Mouse (Mus musculus) testis, adult 2 months (tissue): Measurements from ENCODE around the gene Myrf. TPM values are rescaled to one million over a fixed set of nuclear protein-coding genes. Genes with fewer than 3 reads are reported as not detected.

Source experiments
- H3K27ac ChIP-seq: fragments of 200-500 bp; 2 replicates; pipeline ENCODE4 v1.5.1; 2012; ENCODE audit warnings: low read depth, low read length; ENCODE audit not compliant: control insufficient read depth, insufficient read depth
- H3K27me3 ChIP-seq: fragments of 200-500 bp; 2 replicates; pipeline ENCODE4 v1.6.1; 2012; ENCODE audit warnings: mild to moderate bottlenecking, low read length, moderate library complexity; ENCODE audit not compliant: control insufficient read depth, insufficient read depth
- H3K36me3 ChIP-seq: fragments of 200-500 bp; 2 replicates; pipeline ENCODE4 v1.6.1; 2012; ENCODE audit warnings: mild to moderate bottlenecking, low read length; ENCODE audit not compliant: control insufficient read depth, insufficient read depth
- H3K4me1 ChIP-seq: fragments of 200-500 bp; 2 replicates; pipeline ENCODE4 v1.6.1; 2012; ENCODE audit warnings: low read length; ENCODE audit not compliant: control insufficient read depth, insufficient read depth
- H3K4me3 ChIP-seq: fragments of 200-500 bp; 2 replicates; pipeline ENCODE4 v1.5.1; 2012; ENCODE audit warnings: low read depth, mild to moderate bottlenecking, low read length, moderate library complexity, mixed read lengths; ENCODE audit not compliant: control insufficient read depth
- CTCF ChIP-seq: fragments of 200-500 bp; IDR thresholded peaks from 2 replicates; pipeline ENCODE4 v1.5.1; 2012; ENCODE audit warnings: low read depth, mild to moderate bottlenecking, inconsistent platforms, low read length, moderate library complexity; ENCODE audit not compliant: control insufficient read depth, insufficient read depth, insufficient replicate concordance
- POLR2A ChIP-seq: fragments of 200-500 bp; IDR thresholded peaks from 2 replicates; pipeline ENCODE4 v1.6.1; 2012; ENCODE audit warnings: low read depth, mild to moderate bottlenecking, inconsistent platforms, low read length, moderate library complexity; ENCODE audit not compliant: control insufficient read depth
- polyA plus RNA-seq: library from polyadenylated mRNA; depleted of rRNA; stranded (reverse); fragments of >200 nt; gene quantifications from 2 replicates; pipeline ENCODE4 v1.2.3, GENCODE M21; 2012

Gene Myrf
- polyA plus RNA-seq, 1 experiment = 3.9 TPM

DNA sequence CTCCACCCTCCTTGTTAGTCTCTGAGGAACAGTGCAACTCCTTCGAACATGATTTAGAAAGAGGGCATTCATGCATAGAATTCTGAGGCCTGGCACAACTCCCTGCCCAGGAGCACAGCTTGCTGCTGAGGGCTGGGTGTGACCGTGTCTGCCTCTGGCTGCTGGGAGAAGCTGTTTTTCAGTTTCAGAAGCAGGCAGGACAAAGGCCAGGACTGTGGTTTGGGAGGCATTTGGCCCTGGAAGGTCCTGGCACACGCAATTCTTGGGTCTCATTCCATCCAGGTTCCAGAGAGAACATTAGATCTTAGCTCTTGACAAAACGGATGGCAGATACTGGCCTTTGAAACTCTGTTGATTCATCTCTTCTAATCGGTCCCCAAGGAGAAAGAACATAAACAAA is 45.3 kb downstream of the Myrf start:
- TF ChIP-seq POLR2A (no peak), CTCF (no peak)
- peaks cover 3% of the 10 kb centered on the region; the same call in 1 of the 2 replicates for H3K4me1 ChIP-seq
- no peaks in the 10 kb centered on the region for H3K36me3 ChIP-seq
- H3K27me3 ChIP-seq = no peaks in the 10 kb centered on the region
- H3K4me3 ChIP-seq = no peak overlapping the region
- H3K27ac ChIP-seq = no peak overlapping the region

DNA sequence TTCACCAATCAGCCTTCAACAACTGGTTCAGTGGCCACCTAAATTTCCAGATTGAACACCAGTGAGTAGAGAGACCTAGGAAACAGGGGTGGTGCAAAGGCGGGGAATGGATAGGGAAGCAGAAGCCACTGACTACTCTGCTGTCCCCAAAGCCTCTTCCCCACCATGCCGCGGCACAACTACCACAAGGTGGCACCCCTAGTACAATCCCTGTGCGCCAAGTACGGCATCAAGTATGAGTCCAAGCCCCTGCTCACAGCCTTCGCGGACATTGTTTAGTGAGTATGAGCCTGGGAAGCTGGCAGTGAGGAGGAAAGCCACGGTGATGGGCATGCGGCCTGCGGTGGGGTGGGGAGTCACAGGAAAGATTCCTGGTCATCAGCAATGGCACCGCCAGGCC is 46.2 kb downstream of the Myrf start:
- no peak overlapping the region for H3K4me3 ChIP-seq
- H3K27ac ChIP-seq = no peak overlapping the region
- no peaks in the 10 kb centered on the region for H3K36me3 ChIP-seq
- TF ChIP-seq POLR2A = no peak
- no peak for TF ChIP-seq CTCF
- H3K4me1 ChIP-seq = peaks cover 3% of the 10 kb centered on the region; the same call in 1 of the 2 replicates
- no peaks in the 10 kb centered on the region for H3K27me3 ChIP-seq

DNA sequence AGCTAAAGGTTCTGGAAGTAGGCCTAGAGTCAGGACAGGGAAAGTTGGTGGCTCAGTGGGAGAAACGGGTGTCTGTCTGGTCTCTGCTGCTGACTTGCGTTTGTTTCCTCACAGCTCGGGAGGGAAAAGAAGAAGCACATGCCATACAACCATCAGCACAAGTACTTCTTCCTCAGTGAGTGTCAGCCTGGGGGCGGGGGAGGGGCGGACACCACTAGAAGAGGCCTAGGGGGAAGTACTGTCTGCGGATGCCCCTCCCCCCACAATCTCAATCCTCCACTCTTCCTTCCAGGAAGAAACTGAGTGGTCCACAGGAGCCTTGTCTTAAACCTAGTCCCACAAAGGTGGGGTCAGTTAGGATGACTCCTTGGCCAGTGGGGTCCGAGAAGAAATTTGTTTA is 49.2 kb downstream of the Myrf start:
- no peak overlapping the region for H3K4me3 ChIP-seq
- H3K4me1 ChIP-seq = peaks cover 3% of the 10 kb centered on the region; the same call in 1 of the 2 replicates
- H3K27me3 ChIP-seq = no peaks in the 10 kb centered on the region
- H3K27ac ChIP-seq = no peak overlapping the region
- TF ChIP-seq CTCF (no peak), POLR2A (no peak)
- H3K36me3 ChIP-seq = no peaks in the 10 kb centered on the region

DNA sequence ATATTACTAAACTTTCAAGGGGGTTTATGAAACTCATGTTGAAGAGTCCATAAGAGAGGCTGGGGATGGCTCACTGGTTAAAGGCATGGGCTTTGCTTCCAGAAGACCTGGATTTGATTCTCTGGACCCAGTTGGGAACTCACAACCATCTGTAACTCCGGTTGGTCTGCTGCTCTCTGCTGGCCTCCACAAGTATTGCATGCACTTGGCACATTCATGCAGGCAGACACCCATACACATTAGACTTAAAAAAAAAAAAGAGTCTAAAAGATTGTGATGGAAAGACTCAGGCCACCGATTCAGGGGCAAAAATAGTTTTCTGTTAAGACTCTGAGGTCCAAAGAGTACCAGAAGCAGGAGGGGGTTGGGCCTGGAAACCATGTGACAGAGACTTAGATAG is 49.8 kb downstream of the Myrf start:
- no peak overlapping the region for H3K4me3 ChIP-seq
- TF ChIP-seq POLR2A (no peak), CTCF (peak; percentile 61; the same call in 1 of the 2 replicates)
- H3K27me3 ChIP-seq = no peaks in the 10 kb centered on the region
- peaks cover 3% of the 10 kb centered on the region; the same call in 1 of the 2 replicates for H3K4me1 ChIP-seq
- H3K36me3 ChIP-seq = no peaks in the 10 kb centered on the region
- H3K27ac ChIP-seq = no peak overlapping the region

DNA sequence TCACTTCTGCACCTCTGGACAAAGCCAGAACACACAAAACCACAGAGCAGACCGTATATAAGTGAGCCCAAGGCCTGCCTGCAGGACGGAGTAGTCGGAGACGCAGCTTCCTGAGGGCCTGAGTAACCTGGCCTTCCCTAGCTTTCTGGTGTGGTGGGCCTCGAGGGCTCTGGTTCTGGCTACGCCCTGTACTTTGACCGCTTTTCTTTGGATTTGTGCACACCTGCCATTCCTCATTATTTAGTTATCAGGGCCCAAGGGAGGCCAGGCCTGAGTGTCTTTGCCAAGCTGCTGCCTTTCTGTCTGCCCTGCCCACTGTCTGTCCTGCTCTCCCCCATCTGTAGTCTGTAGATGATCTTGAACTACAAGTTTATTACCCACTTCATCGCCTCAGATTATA is 50.6 kb downstream of the Myrf start:
- H3K4me3 ChIP-seq = no peak overlapping the region
- no peaks in the 10 kb centered on the region for H3K36me3 ChIP-seq
- no peak for TF ChIP-seq CTCF
- TF ChIP-seq POLR2A = no peak
- H3K27ac ChIP-seq = no peak overlapping the region
- H3K4me1 ChIP-seq = peaks cover 3% of the 10 kb centered on the region; the same call in 1 of the 2 replicates
- no peaks in the 10 kb centered on the region for H3K27me3 ChIP-seq

DNA sequence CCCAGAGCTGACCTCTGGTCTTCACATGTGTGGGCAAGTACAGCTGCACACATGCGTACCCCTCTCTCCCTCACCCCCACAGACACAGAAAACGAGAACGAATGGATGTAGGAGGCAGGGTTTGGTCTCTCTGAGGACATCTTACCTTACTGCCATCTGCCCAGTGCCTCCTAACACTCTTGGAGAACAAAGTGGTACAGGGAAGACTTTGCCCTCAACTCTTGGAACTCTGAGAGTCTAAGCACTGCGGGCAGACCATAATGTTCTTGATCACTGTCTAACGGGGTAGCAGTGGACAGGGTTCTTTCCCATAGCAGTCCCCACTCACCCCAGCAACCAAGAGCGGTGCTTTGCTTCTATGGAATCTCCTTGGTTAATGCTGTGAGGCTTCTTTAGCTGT is 51.5 kb downstream of the Myrf start:
- no peak for TF ChIP-seq POLR2A
- no peak for TF ChIP-seq CTCF
- H3K27me3 ChIP-seq = no peaks in the 10 kb centered on the region
- H3K4me3 ChIP-seq = no peak overlapping the region
- no peaks in the 10 kb centered on the region for H3K36me3 ChIP-seq
- no peak overlapping the region for H3K27ac ChIP-seq
- H3K4me1 ChIP-seq = peaks cover 5% of the 10 kb centered on the region

DNA sequence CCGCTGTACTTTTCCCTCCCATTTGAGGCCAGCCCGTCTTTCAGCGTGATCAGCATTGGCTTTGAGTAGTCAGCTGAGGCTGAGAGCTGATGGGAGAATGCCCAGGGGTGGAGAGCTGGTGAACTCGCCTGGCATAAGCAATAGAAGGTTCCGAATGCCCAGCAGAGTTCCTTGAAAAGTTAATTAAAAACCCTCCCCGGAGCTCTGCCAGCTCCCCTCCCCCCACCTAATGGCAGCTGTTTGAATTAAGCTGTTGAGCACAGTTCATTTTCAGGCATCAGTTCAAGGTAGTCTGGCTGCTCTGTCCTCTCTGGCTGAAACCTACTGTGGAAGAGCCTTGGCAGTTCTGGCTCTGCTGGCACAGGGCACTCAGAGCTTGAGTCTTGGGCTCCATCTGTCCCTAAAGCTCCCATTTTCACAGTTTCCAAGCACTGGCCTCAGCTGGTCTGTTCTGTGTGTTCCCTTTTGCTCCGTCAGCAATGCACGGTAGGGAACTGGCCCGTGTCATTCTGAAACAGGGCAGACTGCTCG is 52.2 kb downstream of the Myrf start:
- Histone ChIP-seq H3K4me3 (no peak overlapping the region), H3K4me1 (peaks cover 12% of the 10 kb centered on the region), H3K27me3 (no peaks in the 10 kb centered on the region), H3K36me3 (no peaks in the 10 kb centered on the region), H3K27ac (no peak overlapping the region)
- TF ChIP-seq POLR2A = no peak
- no peak for TF ChIP-seq CTCF
